Mouse (Mus musculus) kidney, embryonic 15.5 days (tissue): ENCODE results near the gene Smurf1. TPM values are rescaled to one million over a fixed set of nuclear protein-coding genes. Genes with fewer than 3 reads are reported as not detected.

ENCODE experiments used
- ATAC-seq: fragments of 200-750 bp; cut with Nextera tagmentation; replicated peaks from 2 replicates; pipeline ENCODE4 v1.8.0; 2017; ENCODE audit warnings: moderate TSS enrichment; ENCODE audit not compliant: low FRiP score
- H3K27ac ChIP-seq: fragments of 300-500 bp; sonication (generic); 2 replicates; pipeline ENCODE4 v1.5.1; 2015; ENCODE audit warnings: mild to moderate bottlenecking, inconsistent platforms
- H3K27me3 ChIP-seq: fragments of 300-500 bp; sonication (generic); 2 replicates; pipeline ENCODE4 v1.6.1; 2015; ENCODE audit warnings: inconsistent platforms
- H3K36me3 ChIP-seq: fragments of 300-500 bp; sonication (generic); 2 replicates; pipeline ENCODE4 v1.6.1; 2015; ENCODE audit warnings: inconsistent platforms
- H3K4me1 ChIP-seq: fragments of 300-500 bp; sonication (generic); 2 replicates; pipeline ENCODE4 v1.6.1; 2015; ENCODE audit warnings: inconsistent platforms
- H3K4me2 ChIP-seq: fragments of 300-500 bp; sonication (generic); 2 replicates; pipeline ENCODE4 v1.6.1; 2015; ENCODE audit warnings: moderate library complexity, mild to moderate bottlenecking, inconsistent platforms
- H3K4me3 ChIP-seq: fragments of 300-500 bp; sonication (generic); replicated peaks from 2 replicates; pipeline ENCODE4 v1.5.1; 2015; ENCODE audit warnings: mild to moderate bottlenecking, inconsistent platforms
- H3K9ac ChIP-seq: fragments of 300-500 bp; sonication (generic); 2 replicates; pipeline ENCODE4 v1.6.1; 2015; ENCODE audit warnings: mild to moderate bottlenecking, inconsistent platforms
- H3K9me3 ChIP-seq: fragments of 300-500 bp; sonication (generic); replicated peaks from 2 replicates; pipeline ENCODE4 v1.6.1; 2016; ENCODE audit warnings: inconsistent platforms
- WGBS: fragments of 180-500 bp; shearing (Covaris S2); methylation state at CpG from one replicate; pipeline ENCODE4 v1.1.7; 2015; ENCODE audit warnings: mixed read lengths; 5-methylcytosine and 5-hydroxymethylcytosine counted together
- polyA plus RNA-seq: library from polyadenylated mRNA; unstranded; fragments of >200 nt; fragmentation: Nextera tagmentation; extraction: Ambion mirVana; gene quantifications from 2 replicates; pipeline ENCODE4 v1.2.1, GENCODE M21; 2015

Smurf1 gene
- 14.0 and 15.4 TPM in 2 replicates for polyA plus RNA-seq

DNA sequence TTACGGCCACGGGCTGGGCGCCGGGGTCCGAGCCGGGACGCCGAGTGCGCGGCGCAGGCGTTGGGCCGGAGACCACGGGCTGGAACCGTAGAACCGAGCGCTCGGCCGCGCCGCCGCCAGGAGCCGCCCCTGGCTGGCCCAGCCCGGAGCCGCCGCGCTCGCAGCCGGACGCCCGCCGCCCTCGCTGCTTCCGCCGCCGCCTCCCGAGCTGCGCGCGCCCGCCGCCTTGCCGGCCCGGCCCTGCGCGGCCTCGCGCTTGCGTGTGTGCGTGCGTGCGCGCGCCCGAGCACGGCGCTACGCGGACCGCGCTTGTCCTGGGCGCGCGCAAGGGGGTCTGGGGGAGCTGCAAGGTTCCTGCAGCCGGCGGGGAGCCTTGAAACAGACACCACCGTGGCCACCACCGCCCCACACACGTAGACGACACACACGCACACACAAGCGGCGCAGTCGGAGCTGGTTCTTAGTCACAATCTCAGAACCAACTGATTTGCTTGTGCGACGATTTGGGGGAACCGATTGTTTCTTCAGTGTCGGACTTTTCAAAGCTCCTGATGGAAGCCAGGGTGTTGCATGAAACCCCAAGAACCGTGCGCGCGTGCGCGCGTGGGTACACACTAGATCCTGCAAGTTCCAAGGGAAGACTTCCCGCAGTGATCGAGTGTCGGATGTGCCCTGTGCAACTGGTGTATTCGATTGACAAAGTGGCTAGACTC is at the start of gene Smurf1:
Gene Smurf1 (minus strand): TSS at position 209 of the 713 bp plus-strand sequence.
- under 1% methylated on average over 67 of the region's 89 CpGs for WGBS
- Histone ChIP-seq H3K36me3 (no peaks in the 10 kb centered on the region), H3K9me3 (no peaks in the 10 kb centered on the region), H3K4me1 (peaks cover 41% of the 10 kb centered on the region), H3K27me3 (no peaks in the 10 kb centered on the region; the same call in 1 of the 2 replicates), H3K27ac (peak within 1 kb of the TSS; percentile 96), H3K9ac (peak within 1 kb of the TSS; percentile 88), H3K4me2 (peak within 1 kb of the TSS; percentile 76), H3K4me3 (peak within 1 kb of the TSS; percentile 93)
- peak; percentile 76 for ATAC-seq

- H3K27ac ChIP-seq: no peak overlapping the region
- ATAC-seq: no peak
- H3K9ac ChIP-seq: no peak overlapping the region
- WGBS: 92% methylated on average over 1 of the region's 1 CpGs
- no peaks in the 10 kb centered on the region for H3K36me3 ChIP-seq
- H3K27me3 ChIP-seq: no peaks in the 10 kb centered on the region
- H3K4me3 ChIP-seq: no peak overlapping the region
- no peaks in the 10 kb centered on the region for H3K9me3 ChIP-seq
- no peak overlapping the region for H3K4me2 ChIP-seq
- no peaks in the 10 kb centered on the region for H3K4me1 ChIP-seq
These were observed 48.6 kb upstream of the Smurf1 start for GRCm38 (mm10) chr5:145014278-145014677.

- Histone ChIP-seq H3K27me3 (no peaks in the 10 kb centered on the region), H3K4me1 (no peaks in the 10 kb centered on the region), H3K9me3 (no peaks in the 10 kb centered on the region), H3K27ac (no peak overlapping the region), H3K4me2 (no peak overlapping the region), H3K36me3 (no peaks in the 10 kb centered on the region), H3K4me3 (no peak overlapping the region), H3K9ac (no peak overlapping the region)
- no peak for ATAC-seq
- WGBS: 93% methylated on average over 15 of the region's 15 CpGs
These were observed 43.4 kb upstream of the Smurf1 start for GRCm38 (mm10) chr5:145008878-145009659.

DNA sequence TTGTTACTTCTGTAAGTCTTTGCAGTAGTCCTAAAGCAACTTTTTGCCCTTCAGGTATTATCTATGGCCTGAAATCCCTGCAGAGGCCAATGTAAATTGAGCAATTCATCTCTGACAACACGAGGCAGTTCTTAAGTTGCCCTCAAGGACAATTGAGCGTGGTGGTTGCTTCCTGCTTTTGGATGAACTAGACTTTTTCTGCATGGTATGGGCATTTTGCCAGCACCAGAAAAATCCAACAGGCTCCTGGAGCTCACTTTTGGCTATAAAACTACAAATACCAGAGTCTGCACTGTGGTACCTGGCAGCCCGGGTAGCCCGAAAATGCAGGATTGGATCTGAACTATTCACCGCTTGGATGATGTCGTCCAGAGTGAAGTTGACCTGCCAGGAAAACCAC is 39.9 kb upstream of the Smurf1 start:
- no peak overlapping the region for H3K4me3 ChIP-seq
- H3K4me1 ChIP-seq: no peaks in the 10 kb centered on the region
- no peak overlapping the region for H3K27ac ChIP-seq
- no peaks in the 10 kb centered on the region for H3K27me3 ChIP-seq
- no peak overlapping the region for H3K4me2 ChIP-seq
- WGBS: 79% methylated on average over 6 of the region's 6 CpGs
- ATAC-seq: no peak
- H3K9me3 ChIP-seq: no peaks in the 10 kb centered on the region
- no peak overlapping the region for H3K9ac ChIP-seq
- H3K36me3 ChIP-seq: no peaks in the 10 kb centered on the region

DNA sequence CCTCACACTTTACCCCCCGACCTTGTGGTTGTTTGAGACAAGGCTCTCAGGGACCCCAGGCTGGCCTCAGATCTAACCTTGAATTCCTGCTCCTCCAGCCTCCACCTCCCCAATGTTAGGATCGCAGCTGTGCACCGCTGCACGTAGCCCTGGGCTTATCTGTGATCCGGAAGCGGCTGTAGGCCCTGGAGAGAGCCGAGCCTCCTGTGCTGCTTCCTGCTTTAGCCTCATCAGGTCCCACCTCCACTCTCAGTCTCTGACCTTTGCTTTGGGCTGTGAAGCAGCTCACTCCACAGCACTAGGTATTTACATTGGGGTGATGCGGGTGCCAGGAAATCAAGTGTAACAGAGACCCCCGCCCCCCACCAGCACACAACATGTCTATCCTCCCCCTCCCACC is 38.8 kb upstream of the Smurf1 start:
- H3K9ac ChIP-seq: no peak overlapping the region
- H3K36me3 ChIP-seq: no peaks in the 10 kb centered on the region
- H3K4me3 ChIP-seq: no peak overlapping the region
- WGBS: 63% methylated on average over 9 of the region's 9 CpGs
- no peaks in the 10 kb centered on the region for H3K27me3 ChIP-seq
- H3K9me3 ChIP-seq: no peaks in the 10 kb centered on the region
- no peak for ATAC-seq
- H3K4me1 ChIP-seq: no peaks in the 10 kb centered on the region
- H3K4me2 ChIP-seq: no peak overlapping the region
- no peak overlapping the region for H3K27ac ChIP-seq

GRCm38 (mm10) chr5:145003362-145003761 is 37.7 kb upstream of the Smurf1 start:
- ATAC-seq: no peak
- Histone ChIP-seq H3K4me3 (no peak overlapping the region), H3K27ac (no peak overlapping the region), H3K9ac (no peak overlapping the region), H3K36me3 (no peaks in the 10 kb centered on the region), H3K4me1 (no peaks in the 10 kb centered on the region), H3K27me3 (no peaks in the 10 kb centered on the region), H3K9me3 (no peaks in the 10 kb centered on the region), H3K4me2 (no peak overlapping the region)
- 76% methylated on average over 3 of the region's 3 CpGs for WGBS

- H3K4me2 ChIP-seq: no peak overlapping the region
- ATAC-seq: no peak
- H3K9me3 ChIP-seq: no peaks in the 10 kb centered on the region
- H3K36me3 ChIP-seq: no peaks in the 10 kb centered on the region
- H3K27ac ChIP-seq: no peak overlapping the region
- 35% methylated on average over 2 of the region's 2 CpGs for WGBS
- no peak overlapping the region for H3K4me3 ChIP-seq
- no peak overlapping the region for H3K9ac ChIP-seq
- H3K27me3 ChIP-seq: no peaks in the 10 kb centered on the region
- no peaks in the 10 kb centered on the region for H3K4me1 ChIP-seq
These were observed 32.8 kb upstream of the Smurf1 start for GRCm38 (mm10) chr5:144998491-144998890.

DNA sequence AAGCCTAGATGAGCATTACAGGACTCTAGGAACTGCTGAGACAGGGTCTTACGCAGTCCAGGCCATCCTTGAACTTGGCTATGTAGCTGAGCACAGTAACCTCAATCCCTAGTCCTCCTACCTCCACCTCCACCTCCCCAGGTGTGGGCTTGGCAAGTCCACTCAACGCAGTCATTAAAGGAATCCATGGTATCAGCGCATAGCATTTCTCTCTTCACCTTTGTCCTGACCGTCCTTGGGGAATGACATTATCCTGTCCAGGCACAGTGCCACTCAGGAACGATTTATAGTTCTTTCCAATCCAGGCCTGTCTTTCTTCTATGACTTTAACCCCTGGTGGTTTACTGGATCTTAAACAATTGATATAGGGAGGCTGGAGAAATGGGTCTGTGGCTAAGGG is 24.8 kb upstream of the Smurf1 start:
- WGBS: 67% methylated on average over 5 of the region's 5 CpGs

GRCm38 (mm10) chr5:144990051-144990450 is 24.4 kb upstream of the Smurf1 start:
- WGBS: 66% methylated on average over 2 of the region's 2 CpGs

More for the DNA sequence above, 24.8 kb upstream of the Smurf1 start:
- no peaks in the 10 kb centered on the region for H3K27me3 ChIP-seq
- no peak overlapping the region for H3K4me2 ChIP-seq
- no peak overlapping the region for H3K27ac ChIP-seq
- ATAC-seq: no peak
- H3K9ac ChIP-seq: no peak overlapping the region
- no peaks in the 10 kb centered on the region for H3K9me3 ChIP-seq
- H3K4me1 ChIP-seq: no peaks in the 10 kb centered on the region
- no peak overlapping the region for H3K4me3 ChIP-seq
- H3K36me3 ChIP-seq: no peaks in the 10 kb centered on the region

DNA sequence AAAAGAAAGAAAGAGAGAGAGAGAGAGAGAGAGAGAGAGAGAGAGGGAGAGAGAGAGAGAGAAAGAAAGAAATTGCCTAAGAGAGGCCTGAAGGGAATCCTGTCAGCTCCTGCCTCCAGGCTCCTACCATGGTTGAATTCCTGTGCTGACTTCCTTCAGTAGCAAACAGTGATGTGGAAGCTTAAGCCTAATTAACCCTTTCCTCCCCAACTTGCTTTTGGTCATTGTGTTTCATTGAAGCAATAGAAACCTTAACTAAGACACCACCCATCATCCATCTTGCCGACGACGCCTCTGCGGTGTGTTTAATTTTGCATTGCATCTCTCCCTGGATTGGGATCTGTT is 23.4 kb upstream of the Smurf1 start:
- 0 out of 2 replicates have a peak, but pooled peaks cover 2% of the 10 kb centered on the region for H3K9me3 ChIP-seq
- H3K9ac ChIP-seq: no peak overlapping the region
- WGBS: 85% methylated on average over 4 of the region's 4 CpGs
- H3K4me2 ChIP-seq: no peak overlapping the region
- H3K4me3 ChIP-seq: no peak overlapping the region
- H3K27ac ChIP-seq: no peak overlapping the region
- no peaks in the 10 kb centered on the region for H3K27me3 ChIP-seq
- H3K36me3 ChIP-seq: no peaks in the 10 kb centered on the region
- no peak for ATAC-seq
- H3K4me1 ChIP-seq: no peaks in the 10 kb centered on the region

More at GRCm38 (mm10) chr5:144990051-144990450, 24.4 kb upstream of the Smurf1 start:
- Histone ChIP-seq H3K36me3 (no peaks in the 10 kb centered on the region), H3K27ac (no peak overlapping the region), H3K9ac (no peak overlapping the region), H3K27me3 (no peaks in the 10 kb centered on the region), H3K9me3 (no peaks in the 10 kb centered on the region), H3K4me3 (no peak overlapping the region), H3K4me2 (no peak overlapping the region), H3K4me1 (no peaks in the 10 kb centered on the region)
- ATAC-seq: no peak

DNA sequence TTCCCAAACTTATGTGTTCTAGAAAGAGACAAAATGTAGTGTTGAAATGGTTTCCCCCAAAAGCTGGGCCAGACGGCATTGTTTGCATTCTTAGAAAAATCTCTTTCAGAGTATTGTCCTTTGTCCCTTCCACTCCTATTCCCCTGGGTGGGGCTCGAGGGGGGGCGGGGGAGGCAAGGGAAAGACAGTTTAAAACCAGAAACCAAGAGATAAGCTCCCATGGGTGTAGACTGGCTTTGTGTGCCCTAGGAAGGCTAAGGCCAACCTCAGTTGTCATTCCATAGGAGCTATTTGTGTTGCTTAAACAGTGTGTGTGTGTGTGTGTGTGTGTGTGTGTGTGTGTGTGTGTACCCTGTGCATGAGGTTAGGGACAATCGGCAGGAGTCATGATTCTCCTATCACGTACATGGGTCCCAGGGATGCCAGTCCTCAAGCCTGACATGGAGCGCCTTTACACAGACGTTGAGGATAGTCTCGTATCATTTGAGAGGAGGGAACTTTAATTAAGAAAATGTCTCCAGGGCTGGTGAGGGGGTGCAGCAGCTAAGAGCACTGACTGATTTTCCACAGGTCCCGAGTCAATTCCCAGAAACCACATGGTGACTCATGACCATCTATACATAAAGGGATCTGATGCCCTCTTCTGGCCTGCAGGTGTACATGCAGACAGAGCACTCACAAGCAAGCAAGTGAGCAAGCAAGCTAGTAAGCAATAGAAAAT is 22.9 kb upstream of the Smurf1 start:
- no peaks in the 10 kb centered on the region for H3K27me3 ChIP-seq
- H3K9ac ChIP-seq: no peak overlapping the region
- H3K27ac ChIP-seq: no peak overlapping the region
- H3K4me2 ChIP-seq: no peak overlapping the region
- H3K4me1 ChIP-seq: no peaks in the 10 kb centered on the region
- no peak overlapping the region for H3K4me3 ChIP-seq
- WGBS: 45% methylated on average over 9 of the region's 9 CpGs
- H3K36me3 ChIP-seq: no peaks in the 10 kb centered on the region
- ATAC-seq: peak; percentile 63; the same call in 1 of the 2 replicates
- 0 out of 2 replicates have a peak, but pooled peaks cover 2% of the 10 kb centered on the region for H3K9me3 ChIP-seq

GRCm38 (mm10) chr5:144987561-144987960 is 21.9 kb upstream of the Smurf1 start:
- H3K27ac ChIP-seq: no peak overlapping the region
- WGBS: 89% methylated on average over 13 of the region's 13 CpGs
- H3K9ac ChIP-seq: no peak overlapping the region
- H3K4me1 ChIP-seq: no peaks in the 10 kb centered on the region
- H3K36me3 ChIP-seq: no peaks in the 10 kb centered on the region
- H3K9me3 ChIP-seq: peaks cover 6% of the 10 kb centered on the region; the same call in 1 of the 2 replicates
- ATAC-seq: no peak
- no peaks in the 10 kb centered on the region for H3K27me3 ChIP-seq
- no peak overlapping the region for H3K4me2 ChIP-seq
- no peak overlapping the region for H3K4me3 ChIP-seq
